Mouse (Mus musculus) heart, embryonic 14.5 days (tissue): ENCODE results near the gene Rgs6. TPM values are rescaled to one million over a fixed set of nuclear protein-coding genes. Genes with fewer than 3 reads are reported as not detected.

Experiments used
- ATAC-seq: fragments of 200-750 bp; cut with Nextera tagmentation; 2 replicates; pipeline ENCODE4 v1.8.0; 2017; ENCODE audit warnings: low read depth, moderate TSS enrichment; ENCODE audit not compliant: insufficient number of reproducible peaks, insufficient read depth, low FRiP score
- H3K27ac ChIP-seq, 2 experiments: fragments of 200-500 bp in 1 of 2; fragments of 300-500 bp in 1 of 2; sonication (generic) in 1 of 2; replicated peaks in 1 of 2; 2 replicates each; pipeline ENCODE4 v1.5.1; 2012 to 2014; ENCODE audit warnings: low read depth in 2 of 2, low read length in 2 of 2, control low read depth in 1 of 2, mild to moderate bottlenecking in 1 of 2, mixed read lengths in 1 of 2; ENCODE audit not compliant: control insufficient read depth in 1 of 2, insufficient read depth in 1 of 2
- H3K27me3 ChIP-seq: fragments of 300-500 bp; sonication (generic); 2 replicates; pipeline ENCODE4 v1.6.1; 2014; ENCODE audit warnings: mild to moderate bottlenecking, low read length, control low read depth; ENCODE audit not compliant: control insufficient read depth, insufficient read depth
- H3K36me3 ChIP-seq: fragments of 300-500 bp; sonication (generic); 2 replicates; pipeline ENCODE4 v1.6.1; 2014; ENCODE audit warnings: mild to moderate bottlenecking, control low read depth, low read length, mixed read lengths; ENCODE audit not compliant: control insufficient read depth, insufficient read depth
- H3K4me1 ChIP-seq, 2 experiments: fragments of 200-500 bp in 1 of 2; fragments of 300-500 bp in 1 of 2; sonication (generic) in 1 of 2; 2 replicates each; pipeline ENCODE4 v1.6.1; 2012 to 2014; ENCODE audit warnings: low read length in 2 of 2, control low read depth in 1 of 2, mixed read lengths in 1 of 2; ENCODE audit not compliant: control insufficient read depth in 2 of 2, insufficient read depth in 2 of 2
- H3K4me2 ChIP-seq: fragments of 300-500 bp; sonication (generic); 2 replicates; pipeline ENCODE4 v1.6.1; 2014; ENCODE audit warnings: mild to moderate bottlenecking, low read length
- H3K4me3 ChIP-seq, 2 experiments: fragments of 200-500 bp in 1 of 2; fragments of 300-500 bp in 1 of 2; sonication (generic) in 1 of 2; 2 replicates each; pipeline ENCODE4 v1.5.1; 2012 to 2014; ENCODE audit warnings: low read length in 2 of 2, mild to moderate bottlenecking in 2 of 2, control low read depth in 1 of 2, low read depth in 1 of 2, moderate library complexity in 1 of 2; ENCODE audit not compliant: control insufficient read depth in 1 of 2, insufficient read depth in 1 of 2
- H3K9ac ChIP-seq: fragments of 300-500 bp; sonication (generic); 2 replicates; pipeline ENCODE4 v1.6.1; 2014; ENCODE audit warnings: mild to moderate bottlenecking, low read length
- H3K9me3 ChIP-seq: fragments of 300-500 bp; sonication (generic); 2 replicates; pipeline ENCODE4 v1.6.1; 2016; ENCODE audit warnings: low read length, control low read depth; ENCODE audit not compliant: control insufficient read depth
- WGBS: fragments of 180-500 bp; shearing (Covaris S2); extraction: QIAGEN DNeasy Blood & Tissue Kit; methylation state at CpG from one replicate; pipeline ENCODE4 v1.1.7; 2014; 5-methylcytosine and 5-hydroxymethylcytosine counted together
- polyA plus RNA-seq: library from polyadenylated mRNA; unstranded; fragments of >200 nt; fragmentation: Nextera tagmentation; extraction: Ambion mirVana; gene quantifications from 2 replicates; pipeline ENCODE4 v1.2.1, GENCODE M21; 2014

Rgs6 gene
- polyA plus RNA-seq, 1 experiment from 2014 or later, result 17.8 TPM

DNA sequence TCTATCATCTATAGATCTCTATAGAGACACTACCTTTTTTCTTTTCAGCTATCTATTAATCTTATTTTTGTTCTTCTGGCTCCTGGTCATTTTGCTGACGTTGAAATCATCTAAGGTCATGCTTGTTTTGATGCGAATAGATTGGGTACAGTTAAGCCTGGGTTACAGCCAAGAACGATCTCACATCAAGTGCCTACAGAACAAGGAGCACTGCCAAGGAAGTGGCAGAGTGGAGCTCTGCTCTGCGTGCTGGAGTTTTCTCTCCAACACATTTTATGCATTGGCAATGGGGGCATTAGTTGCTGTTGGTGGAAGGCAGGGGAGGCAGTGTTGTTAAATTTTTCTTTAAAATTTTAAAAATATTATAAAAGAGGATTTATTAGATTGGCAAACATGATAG is 138.2 kb downstream of the Rgs6 start:
- no peak overlapping the region for H3K4me2 ChIP-seq
- H3K27ac ChIP-seq, result no peak overlapping the region
- ATAC-seq, result no peak
- 71% methylated on average over 4 of the region's 4 CpGs for WGBS
- H3K9ac ChIP-seq, result no peak overlapping the region
- H3K36me3 ChIP-seq, result no peaks in the 10 kb centered on the region
- no peaks in the 10 kb centered on the region for H3K9me3 ChIP-seq
- H3K4me3 ChIP-seq, result no peak overlapping the region
- H3K27me3 ChIP-seq, result no peaks in the 10 kb centered on the region
- H3K4me1 ChIP-seq, result peaks cover 6 to 7% of the 10 kb centered on the region in 2 experiments; a peak in 3 of 4 replicates

- Histone ChIP-seq H3K9ac (no peak overlapping the region), H3K4me2 (no peak overlapping the region), H3K4me1 (no peaks in the 10 kb centered on the region; a peak in 1 of 4 replicates), H3K27ac (no peak overlapping the region), H3K9me3 (no peaks in the 10 kb centered on the region), H3K4me3 (no peak overlapping the region), H3K36me3 (no peaks in the 10 kb centered on the region), H3K27me3 (no peaks in the 10 kb centered on the region)
- 39% methylated on average over 7 of the region's 7 CpGs for WGBS
- ATAC-seq, result no peak
These were observed 143.5 kb downstream of the Rgs6 start for GRCm38 (mm10) chr12:82731587-82731986.

- no peak overlapping the region for H3K4me3 ChIP-seq
- H3K27ac ChIP-seq, result no peak overlapping the region
- 71% methylated on average over 3 of the region's 3 CpGs for WGBS
- ATAC-seq, result no peak
- H3K9me3 ChIP-seq, result no peaks in the 10 kb centered on the region
- H3K36me3 ChIP-seq, result no peaks in the 10 kb centered on the region
- no peak overlapping the region for H3K4me2 ChIP-seq
- H3K27me3 ChIP-seq, result no peaks in the 10 kb centered on the region
- H3K9ac ChIP-seq, result no peak overlapping the region
- no peaks in the 10 kb centered on the region for H3K4me1 ChIP-seq
These were observed 154.9 kb downstream of the Rgs6 start for GRCm38 (mm10) chr12:82742955-82743354.

- H3K9me3 ChIP-seq, result no peaks in the 10 kb centered on the region
- WGBS, result 81% methylated on average over 3 of the region's 3 CpGs
- H3K27me3 ChIP-seq, result no peaks in the 10 kb centered on the region
- no peak for ATAC-seq
- no peak overlapping the region for H3K4me2 ChIP-seq
- H3K36me3 ChIP-seq, result no peaks in the 10 kb centered on the region
- H3K4me3 ChIP-seq, result no peak overlapping the region
- no peak overlapping the region for H3K9ac ChIP-seq
- no peaks in the 10 kb centered on the region for H3K4me1 ChIP-seq
- no peak overlapping the region for H3K27ac ChIP-seq
These were observed 155.9 kb downstream of the Rgs6 start for GRCm38 (mm10) chr12:82744026-82744425.

- Histone ChIP-seq H3K27me3 (no peaks in the 10 kb centered on the region), H3K36me3 (no peaks in the 10 kb centered on the region), H3K9me3 (no peaks in the 10 kb centered on the region), H3K4me1 (no peaks in the 10 kb centered on the region), H3K4me2 (no peak overlapping the region), H3K27ac (no peak overlapping the region), H3K9ac (no peak overlapping the region), H3K4me3 (no peak overlapping the region)
- no peak for ATAC-seq
- 35% methylated on average over 3 of the region's 3 CpGs for WGBS
These were observed 156.7 kb downstream of the Rgs6 start for GRCm38 (mm10) chr12:82744826-82745225.

GRCm38 (mm10) chr12:82747099-82747498 is 159.0 kb downstream of the Rgs6 start:
- H3K9me3 ChIP-seq, result no peaks in the 10 kb centered on the region

GRCm38 (mm10) chr12:82751846-82752245 is 163.8 kb downstream of the Rgs6 start:
- Histone ChIP-seq H3K4me3 (no peak overlapping the region), H3K9ac (no peak overlapping the region), H3K4me1 (peaks cover 10 to 18% of the 10 kb centered on the region in 2 experiments), H3K27me3 (no peaks in the 10 kb centered on the region), H3K36me3 (no peaks in the 10 kb centered on the region), H3K27ac (no peak overlapping the region), H3K9me3 (no peaks in the 10 kb centered on the region), H3K4me2 (no peak overlapping the region)
- WGBS, result 80% methylated on average over 2 of the region's 2 CpGs
- ATAC-seq, result no peak

More at GRCm38 (mm10) chr12:82747099-82747498, 159.0 kb downstream of the Rgs6 start:
- Histone ChIP-seq H3K4me1 (peaks cover 0 to 5% of the 10 kb centered on the region in 2 experiments; a peak in 1 of 4 replicates), H3K36me3 (no peaks in the 10 kb centered on the region), H3K27me3 (no peaks in the 10 kb centered on the region), H3K4me2 (no peak overlapping the region), H3K27ac (no peak overlapping the region), H3K4me3 (no peak overlapping the region), H3K9ac (no peak overlapping the region)
- ATAC-seq, result no peak
- WGBS, result 82% methylated on average over 4 of the region's 4 CpGs

GRCm38 (mm10) chr12:82754501-82754900 is 166.4 kb downstream of the Rgs6 start:
- 25% methylated on average over 3 of the region's 3 CpGs for WGBS
- no peak for ATAC-seq

More at GRCm38 (mm10) chr12:82754501-82754900, 166.4 kb downstream of the Rgs6 start:
- H3K27me3 ChIP-seq, result no peaks in the 10 kb centered on the region
- H3K4me1 ChIP-seq, result peaks cover 11 to 28% of the 10 kb centered on the region in 2 experiments
- H3K9ac ChIP-seq, result peak overlapping the region; percentile 23; the same call in 1 of the 2 replicates
- no peaks in the 10 kb centered on the region for H3K9me3 ChIP-seq
- H3K27ac ChIP-seq, result peak overlapping the region; percentile 57 to 73
- H3K4me3 ChIP-seq, result no peak overlapping the region
- peak overlapping the region; percentile 17 for H3K4me2 ChIP-seq
- no peaks in the 10 kb centered on the region for H3K36me3 ChIP-seq
